Mouse (Mus musculus) G1E (cell line): ENCODE results near the gene Nfkbil1.

Experiments used
- CTCF ChIP-seq: IDR thresholded peaks from 2 replicates; pipeline ENCODE4 v1.5.1; 2012; ENCODE audit warnings: low read depth, low read length, inconsistent platforms, mixed read lengths
- GATA1 ChIP-seq: IDR thresholded peaks from 2 replicates; pipeline ENCODE4 v1.6.1; 2012; ENCODE audit warnings: borderline replicate concordance, low read length, inconsistent platforms, mixed read lengths
- TAL1 ChIP-seq: conservative IDR thresholded peaks from 2 replicates; pipeline ENCODE4 v1.6.1; 2012; ENCODE audit warnings: low read depth, low read length, inconsistent platforms, mixed read lengths

GRCm38 (mm10) chr17:35255301-35255700, 19.7 kb upstream of the Nfkbil1 start:
- no peak for TF ChIP-seq GATA1
- TF ChIP-seq CTCF = no peak
- no peak for TF ChIP-seq TAL1
